25 mouse cellular contexts compared by ENCODE assay signal in genomic region chr3:98145204-98145603, GRCm38 (mm10). TPM values are rescaled to one million over a fixed set of nuclear protein-coding genes. Genes with fewer than 3 reads are reported as not detected.
A peak's percentile ranks its signal among the peaks of the same experiment; 100 is the strongest.
DNase-seq lines count a peak whose midpoint lies in the region; ATAC-seq and TF ChIP-seq lines count a peak whose summit lies in the region.
"Had no signal": no experiment of that assay in that cellular context is flagged by ENCODE, and none has a peak within 500 bp of the region (broad histone marks: within the 10 kb centered on the region; RNA-seq: fewer than 3 reads in every experiment).

No protein-coding gene starts in this region.

- peak; percentile 83 for DNase-seq in heart, adult 11 months
- no peak for DNase-seq in heart, postnatal 10 days
- DNase-seq in midbrain, postnatal 0 days (ENCODE audit: low spot score), result peak; percentile 16
- DNase-seq: adrenal gland, postnatal 10 days; cerebellum, adult 11-12 months; cerebellum, adult 9-10 months; cerebellum, postnatal 25 days; gastrocnemius, postnatal 10 days; heart, adult 2 months had no signal

- no peak overlapping the region for H3K27ac ChIP-seq in hindbrain, embryonic 15.5 days (replicated peaks)
- H3K27ac ChIP-seq in hindbrain, embryonic 12.5 days, result no peak overlapping the region
- H3K27ac ChIP-seq in midbrain, postnatal 0 days (ENCODE audit: low read depth, low read length), result no peak overlapping the region; the same call in 1 of the 2 replicates
- H3K27ac ChIP-seq in midbrain, embryonic 13.5 days, result no peak overlapping the region
- H3K27ac ChIP-seq in olfactory bulb, adult 2 months (ENCODE audit: insufficient read depth, low read depth, low read length), result peak overlapping the region; percentile 41; the same call in 1 of the 2 replicates
- H3K27ac ChIP-seq: embryonic facial prominence, embryonic 13.5 days; heart, adult 2 months had no signal

- peak; percentile 45; the same call in 1 of the 2 replicates for ATAC-seq in hindbrain, embryonic 15.5 days (ENCODE audit: low FRiP score, low read depth)
- ATAC-seq in hindbrain, embryonic 12.5 days (ENCODE audit: low FRiP score), result no peak
- ATAC-seq in midbrain, postnatal 0 days (ENCODE audit: low FRiP score), result no peak
- ATAC-seq in midbrain, embryonic 13.5 days, result no peak
- no peak for ATAC-seq in monocyte, adult 5-6 weeks (replicated peaks; ENCODE audit: insufficient number of reproducible peaks, low FRiP score, low TSS enrichment, poor library complexity, severe bottlenecking)
- ATAC-seq: forebrain, embryonic 14.5 days; inflammation-experienced regulatory T-cells, adult 6 months; intestine, postnatal 0 days had no signal

- H3K9ac ChIP-seq in hindbrain, embryonic 15.5 days, result no peak overlapping the region
- H3K9ac ChIP-seq in hindbrain, embryonic 12.5 days, result no peak overlapping the region
- no peak overlapping the region for H3K9ac ChIP-seq in midbrain, postnatal 0 days (replicated peaks; ENCODE audit: low read length, poor library complexity, severe bottlenecking)
- no peak overlapping the region for H3K9ac ChIP-seq in midbrain, embryonic 13.5 days (replicated peaks)
- H3K9ac ChIP-seq: embryonic facial prominence, embryonic 13.5 days; heart, embryonic 12.5 days had no signal

- WGBS in hindbrain, embryonic 15.5 days, result 75% methylated on average over 10 of the region's 10 CpGs
- WGBS in hindbrain, embryonic 12.5 days, result 81% methylated on average over 10 of the region's 10 CpGs
- 72% methylated on average over 10 of the region's 10 CpGs for WGBS in midbrain, postnatal 0 days
- WGBS in midbrain, embryonic 13.5 days, result 84% methylated on average over 10 of the region's 10 CpGs
- WGBS in olfactory bulb, adult 2 months, result 58% methylated on average over 10 of the region's 10 CpGs

- intact Hi-C loops in heart, postnatal 10 days (cut with DNase I), result no loop called here

- peaks cover 12% of the 10 kb centered on the region; the same call in 1 of the 2 replicates for H3K36me3 ChIP-seq in hindbrain, embryonic 15.5 days
- H3K36me3 ChIP-seq in hindbrain, embryonic 12.5 days, result peaks cover 73% of the 10 kb centered on the region
- peaks cover 5% of the 10 kb centered on the region; the same call in 1 of the 2 replicates for H3K36me3 ChIP-seq in midbrain, postnatal 0 days (ENCODE audit: insufficient read depth, low read length)
- H3K36me3 ChIP-seq in midbrain, embryonic 13.5 days, result peaks cover 76% of the 10 kb centered on the region

- no peak for TF ChIP-seq CTCF in midbrain, postnatal 0 days (IDR thresholded peaks at IDR 0.05)
- TF ChIP-seq CTCF in olfactory bulb, adult 2 months (IDR thresholded peaks at IDR 0.05; ENCODE audit: insufficient read depth, low read depth, low read length), result no peak

- no peak for TF ChIP-seq POLR2A in olfactory bulb, adult 2 months (IDR thresholded peaks at IDR 0.05; ENCODE audit: insufficient read depth, low read depth, low read length)

- no peak overlapping the region for H3K4me2 ChIP-seq in hindbrain, embryonic 15.5 days
- no peak overlapping the region for H3K4me2 ChIP-seq in hindbrain, embryonic 12.5 days (replicated peaks)
- no peak overlapping the region for H3K4me2 ChIP-seq in midbrain, postnatal 0 days (ENCODE audit: low read depth, low read length, poor library complexity, severe bottlenecking)
- no peak overlapping the region for H3K4me2 ChIP-seq in midbrain, embryonic 13.5 days (replicated peaks)
- H3K4me2 ChIP-seq: embryonic facial prominence, embryonic 13.5 days; heart, embryonic 12.5 days had no signal

- no peaks in the 10 kb centered on the region for H3K4me1 ChIP-seq in hindbrain, embryonic 15.5 days (replicated peaks)
- no peaks in the 10 kb centered on the region for H3K4me1 ChIP-seq in hindbrain, embryonic 12.5 days
- no peaks in the 10 kb centered on the region for H3K4me1 ChIP-seq in midbrain, postnatal 0 days (ENCODE audit: insufficient read depth, low read length)
- no peaks in the 10 kb centered on the region for H3K4me1 ChIP-seq in midbrain, embryonic 13.5 days (replicated peaks)
- peaks cover 3% of the 10 kb centered on the region; the same call in 1 of the 2 replicates for H3K4me1 ChIP-seq in olfactory bulb, adult 2 months (ENCODE audit: control insufficient read depth, insufficient read depth, low read length)
- H3K4me1 ChIP-seq: embryonic facial prominence, embryonic 13.5 days; heart, embryonic 12.5 days had no signal

- H3K9me3 ChIP-seq in hindbrain, embryonic 15.5 days, result no peaks in the 10 kb centered on the region
- no peaks in the 10 kb centered on the region for H3K9me3 ChIP-seq in hindbrain, embryonic 12.5 days (replicated peaks)
- no peaks in the 10 kb centered on the region for H3K9me3 ChIP-seq in midbrain, postnatal 0 days (ENCODE audit: low read length)
- H3K9me3 ChIP-seq in midbrain, embryonic 13.5 days, result no peaks in the 10 kb centered on the region
- H3K9me3 ChIP-seq: embryonic facial prominence, embryonic 13.5 days; heart, embryonic 12.5 days had no signal

- no peak overlapping the region for H3K4me3 ChIP-seq in hindbrain, embryonic 15.5 days
- H3K4me3 ChIP-seq in hindbrain, embryonic 12.5 days, result no peak overlapping the region
- no peak overlapping the region for H3K4me3 ChIP-seq in midbrain, postnatal 0 days (ENCODE audit: low read depth, low read length)
- H3K4me3 ChIP-seq in midbrain, embryonic 13.5 days (replicated peaks), result no peak overlapping the region
- H3K4me3 ChIP-seq in olfactory bulb, adult 2 months (ENCODE audit: insufficient read depth, low read depth, low read length), result no peak overlapping the region
- H3K4me3 ChIP-seq: embryonic facial prominence, embryonic 13.5 days; heart, adult 2 months; heart, embryonic 12.5 days had no signal

- no peaks in the 10 kb centered on the region for H3K27me3 ChIP-seq in hindbrain, embryonic 15.5 days
- no peaks in the 10 kb centered on the region for H3K27me3 ChIP-seq in hindbrain, embryonic 12.5 days
- no peaks in the 10 kb centered on the region for H3K27me3 ChIP-seq in midbrain, postnatal 0 days (ENCODE audit: insufficient read depth, low read length)
- H3K27me3 ChIP-seq in midbrain, embryonic 13.5 days, result no peaks in the 10 kb centered on the region
- H3K27me3 ChIP-seq: embryonic facial prominence, embryonic 13.5 days; heart, embryonic 12.5 days had no signal

RNA-seq across cellular contexts. Expression of gene Adam30, which starts 15.2 kb away (rescaled TPM):
- under 1 TPM in 1 of 2 experiments, not detected in 1; 0.10 TPM for total RNA-seq in heart, postnatal 10 days (2021)
- polyA plus RNA-seq in hindbrain, embryonic 15.5 days (2015; fragmentation: Nextera tagmentation; extraction: Ambion mirVana), result not detected in 2 replicates
- polyA plus RNA-seq in hindbrain, embryonic 12.5 days (2016; fragmentation: Nextera tagmentation; extraction: Ambion mirVana), result not detected in 2 replicates
- not detected in 2 replicates for total RNA-seq in midbrain, postnatal 0 days (2014; rRNA removed)
- not detected in 2 replicates for polyA plus RNA-seq in midbrain, postnatal 0 days (2015; fragmentation: Nextera tagmentation; extraction: Ambion mirVana)
- not detected in 2 replicates for polyA plus RNA-seq in midbrain, embryonic 13.5 days (2015; fragmentation: Nextera tagmentation; extraction: Ambion mirVana)
- polyA plus RNA-seq in olfactory bulb, adult 2 months (2012; ENCODE audit: insufficient read depth, insufficient read length, low replicate concordance, missing spikeins), result not detected in 2 replicates
- 0.78 to 2.1 TPM (median 1.5 TPM) in 3 replicates for total RNA-seq in monocyte, adult 5-6 weeks (2017)
- total RNA-seq: adrenal gland, postnatal 10 days; adrenal gland, postnatal 4 days; gastrocnemius, postnatal 10 days; gastrocnemius, postnatal 4 days; heart, adult 2 months; MEL had no signal
- polyA plus RNA-seq: C2C12; cortical plate, adult 2 months; embryonic facial prominence, embryonic 13.5 days; forebrain, embryonic 14.5 days; heart, embryonic 12.5 days; heart, embryonic 16.5 days; inflammation-experienced regulatory T-cells, adult 6 months; intestine, postnatal 0 days had no signal

Comparison
In these comparisons a context has a peak if more than half of its experiments do, and no peak if none do; other contexts are left out.
1. DNase-seq: peak in heart, adult 11 months (single experiment) and midbrain, postnatal 0 days (single experiment); none in heart, postnatal 10 days (0 of 2).